Mouse (Mus musculus) stomach, adult 2 months (tissue): ENCODE data around the gene Itprid1. TPM values are rescaled to one million over a fixed set of nuclear protein-coding genes. Genes with fewer than 3 reads are reported as not detected.

Experiments
- polyA plus RNA-seq: library from polyadenylated mRNA; depleted of rRNA; stranded (reverse); fragments of >200 nt; gene quantifications from 2 replicates; pipeline ENCODE4 v1.2.3, GENCODE M21; 2012; rRNA removed

The Itprid1 gene
- 0.12 and 0.14 TPM in 2 replicates for polyA plus RNA-seq

GRCm38 (mm10) chr6:55836650-55837320 is at the start of gene Itprid1:
TSS of gene Itprid1 (plus strand) at chr6:55836895.

GRCm38 (mm10) chr6:56017291-56017994 is 180.7 kb downstream of the Itprid1 start, which contains the start of gene Ppp1r17:
TSS of gene Ppp1r17 (plus strand) at chr6:56017497.

Other genes starting within 250 kb of the Itprid1 start
- gene Neurod6, start 155.6 kb upstream of the Itprid1 start, polyA plus RNA-seq = not detected in 2 replicates
- not detected in 2 replicates for gene Ppp1r17, start 180.6 kb downstream of the Itprid1 start, polyA plus RNA-seq